Mouse (Mus musculus) hindbrain, embryonic 16.5 days (tissue): ENCODE data around the gene Naxe. TPM values are rescaled to one million over a fixed set of nuclear protein-coding genes. Genes with fewer than 3 reads are reported as not detected.

Experiments used
- polyA plus RNA-seq: library from polyadenylated mRNA; unstranded; fragments of >200 nt; fragmentation: Nextera tagmentation; extraction: Ambion mirVana; gene quantifications from 2 replicates; pipeline ENCODE4 v1.2.1, GENCODE M21; 2015

Naxe gene
- polyA plus RNA-seq, 1 experiment from 2014 or later: 170 TPM

Other genes with a start within 250 kb of the Naxe start
- 8.4 and 10.6 TPM in 2 replicates for gene Pear1, start 234.2 kb downstream of the Naxe start, polyA plus RNA-seq
- not detected in 2 replicates for gene Sh2d2a, start 211.7 kb downstream of the Naxe start, polyA plus RNA-seq
- gene Prcc, start 172.9 kb downstream of the Naxe start, polyA plus RNA-seq: 13.9 and 15.9 TPM in 2 replicates
- 79.7 and 110 TPM in 2 replicates for gene Hdgf, start 152.2 kb downstream of the Naxe start, polyA plus RNA-seq
- 48.3 and 49.1 TPM in 2 replicates for gene Mrpl24, start 139.0 kb downstream of the Naxe start, polyA plus RNA-seq
- gene Isg20l2, start 128.2 kb downstream of the Naxe start, polyA plus RNA-seq: 22.7 and 28.9 TPM in 2 replicates
- 20.5 and 24.8 TPM in 2 replicates for gene Rrnad1, start 127.8 kb downstream of the Naxe start, polyA plus RNA-seq
- 49.1 and 52.4 TPM in 2 replicates for gene Crabp2, start 109.8 kb downstream of the Naxe start, polyA plus RNA-seq
- gene Nes, start 87.4 kb downstream of the Naxe start, polyA plus RNA-seq: 15.6 and 20.2 TPM in 2 replicates
- 150 and 186 TPM in 2 replicates for gene Bcan, start 58.3 kb downstream of the Naxe start, polyA plus RNA-seq
- gene Hapln2, start 30.9 kb downstream of the Naxe start, polyA plus RNA-seq: 0.30 and 0.66 TPM in 2 replicates
- 34.9 and 35.8 TPM in 2 replicates for gene Gpatch4, start 15.4 kb downstream of the Naxe start, polyA plus RNA-seq
- not detected in 2 replicates for gene Ttc24, start 19.8 kb upstream of the Naxe start, polyA plus RNA-seq
- 2.8 and 3.8 TPM in 2 replicates for gene Iqgap3, start 23.5 kb upstream of the Naxe start, polyA plus RNA-seq
- 16.4 and 24.1 TPM in 2 replicates for gene Mef2d, start 83.9 kb upstream of the Naxe start, polyA plus RNA-seq
- gene Rhbg, start 196.2 kb upstream of the Naxe start, polyA plus RNA-seq: 0.52 and 0.99 TPM in 2 replicates
- gene Gm38392, start 228.7 kb upstream of the Naxe start, polyA plus RNA-seq: not detected in 2 replicates
- 6.8 and 10.2 TPM in 2 replicates for gene Tsacc, start 238.5 kb upstream of the Naxe start, polyA plus RNA-seq
- 444 and 454 TPM in 2 replicates for gene Cct3, start 238.6 kb upstream of the Naxe start, polyA plus RNA-seq